Mouse (Mus musculus) kidney, postnatal 14 days (tissue): ENCODE data around the gene Tmem91.

Experiments
- DNase-seq: peaks from one replicate; pipeline ENCODE4 v3.0.0; 2022; ENCODE audit warnings: mixed read lengths

The Tmem91 gene

GRCm38 (mm10) chr7:25669631-25670030 is 5.3 kb downstream of the Tmem91 start:
- DNase-seq, result no peak

- DNase-seq, result no peak
These were observed 5.8 kb downstream of the Tmem91 start for GRCm38 (mm10) chr7:25669158-25669557.

GRCm38 (mm10) chr7:25666381-25666780 is 8.6 kb downstream of the Tmem91 start:
- no peak for DNase-seq

GRCm38 (mm10) chr7:25658657-25659472 is 16.1 kb downstream of the Tmem91 start, which contains the start of the genes Bckdha and Exosc5:
Bckdha (minus strand) TSS chr7:25658981.
Exosc5 (plus strand) TSS chr7:25659164.
- DNase-seq, result peak; percentile 100

- DNase-seq, result no peak
These were observed 17.2 kb downstream of the Tmem91 start for GRCm38 (mm10) chr7:25657785-25658184.

- DNase-seq, result peak; percentile 62
These were observed 19.2 kb downstream of the Tmem91 start for GRCm38 (mm10) chr7:25655601-25656428.

GRCm38 (mm10) chr7:25652244-25652759 is 22.7 kb downstream of the Tmem91 start:
- DNase-seq, result no peak

- DNase-seq, result no peak
These were observed 23.7 kb downstream of the Tmem91 start for GRCm38 (mm10) chr7:25651281-25651680.

- no peak for DNase-seq
These were observed 25.1 kb downstream of the Tmem91 start for GRCm38 (mm10) chr7:25649839-25650238.

- no peak for DNase-seq
These were observed 27.3 kb downstream of the Tmem91 start for GRCm38 (mm10) chr7:25647574-25648123.

GRCm38 (mm10) chr7:25645074-25645473 is 29.9 kb downstream of the Tmem91 start:
- DNase-seq, result no peak

GRCm38 (mm10) chr7:25644631-25645030 is 30.3 kb downstream of the Tmem91 start:
- DNase-seq, result no peak

- no peak for DNase-seq
These were observed 30.8 kb downstream of the Tmem91 start for GRCm38 (mm10) chr7:25644136-25644535.

GRCm38 (mm10) chr7:25639754-25640153 is 35.2 kb downstream of the Tmem91 start:
- no peak for DNase-seq

- DNase-seq, result no peak
These were observed 37.9 kb downstream of the Tmem91 start for GRCm38 (mm10) chr7:25637099-25637498.

GRCm38 (mm10) chr7:25636373-25636772 is 38.6 kb downstream of the Tmem91 start:
- no peak for DNase-seq

GRCm38 (mm10) chr7:25632679-25633078 is 42.3 kb downstream of the Tmem91 start:
- no peak for DNase-seq

GRCm38 (mm10) chr7:25628323-25628620 is 46.7 kb downstream of the Tmem91 start:
- DNase-seq, result peak; percentile 42

- DNase-seq, result peak; percentile 87
These were observed 47.3 kb downstream of the Tmem91 start for GRCm38 (mm10) chr7:25627431-25628322.

- peak; percentile 64 for DNase-seq
These were observed 48.2 kb downstream of the Tmem91 start, which contains the start of gene B3gnt8 for GRCm38 (mm10) chr7:25626509-25627430. B3gnt8 (plus strand) TSS chr7:25626654.
